Mouse (Mus musculus) CH12.LX (cell line): Measurements from ENCODE around the gene Gm20388. TPM values are rescaled to one million over a fixed set of nuclear protein-coding genes. Genes with fewer than 3 reads are reported as not detected.

ENCODE experiments used
- DNase-seq: peaks from one replicate; pipeline ENCODE4 v3.0.0-alpha.2; 2013; ENCODE audit errors: extremely low read depth
- H3K27ac ChIP-seq: 2 replicates; pipeline ENCODE4 v1.5.1; 2012; ENCODE audit warnings: low read depth, mild to moderate bottlenecking, control low read depth, moderate library complexity; ENCODE audit not compliant: insufficient read depth
- H3K27me3 ChIP-seq: replicated peaks from 2 replicates; pipeline ENCODE3; 2012; ENCODE audit warnings: inconsistent platforms
- H3K36me3 ChIP-seq, 2 experiments: replicated peaks in 1 of 2; 2 replicates each; pipeline versions ENCODE3 to v1.6.1; 2012; ENCODE audit warnings: inconsistent platforms in 1 of 2, low read length in 1 of 2, mild to moderate bottlenecking in 1 of 2, mixed read lengths in 1 of 2, moderate library complexity in 1 of 2; ENCODE audit not compliant: control insufficient read depth in 1 of 2, insufficient read depth in 1 of 2
- H3K4me1 ChIP-seq, 2 experiments: 2 replicates each; pipeline ENCODE4 v1.6.1; 2012; ENCODE audit warnings: inconsistent platforms in 1 of 2, moderate library complexity in 1 of 2; ENCODE audit not compliant: insufficient read depth in 2 of 2, control insufficient read depth in 1 of 2
- H3K4me2 ChIP-seq: 2 replicates; pipeline ENCODE4 v1.6.1; 2012; ENCODE audit warnings: low read depth, mild to moderate bottlenecking, control low read depth; ENCODE audit not compliant: poor library complexity, insufficient read depth, severe bottlenecking
- H3K4me3 ChIP-seq, 3 experiments: fragments of 150-350 bp in 1 of 3; sonication (generic) in 1 of 3; replicated peaks in 1 of 3; 2 replicates each; pipeline versions ENCODE3 to v1.5.1; 2011 to 2012; ENCODE audit warnings: low read depth in 2 of 3, low read length in 2 of 3, mild to moderate bottlenecking in 2 of 3, moderate library complexity in 2 of 3, control low read depth in 1 of 3, improper control_type of control experiment in 1 of 3, inconsistent platforms in 1 of 3, mixed read lengths in 1 of 3; ENCODE audit not compliant: poor library complexity in 1 of 3
- H3K79me2 ChIP-seq: replicated peaks from 2 replicates; pipeline ENCODE4 v1.6.1; 2012; ENCODE audit warnings: mild to moderate bottlenecking, moderate library complexity; ENCODE audit not compliant: control insufficient read depth, poor library complexity, insufficient read depth, severe bottlenecking; ENCODE audit errors: extremely low read depth
- H3K9ac ChIP-seq: 2 replicates; pipeline ENCODE4 v1.6.1; 2012; ENCODE audit warnings: low read depth, mild to moderate bottlenecking, control low read depth, moderate library complexity; ENCODE audit not compliant: insufficient read depth
- H3K9me3 ChIP-seq: replicated peaks from 2 replicates; pipeline ENCODE3; 2012; ENCODE audit warnings: low read length, inconsistent platforms, mixed read lengths
- CHD2 ChIP-seq: IDR thresholded peaks from 2 replicates; pipeline ENCODE4 v1.6.1; 2011; ENCODE audit warnings: low read length, improper control_type of control experiment
- CTCF ChIP-seq, 2 experiments: IDR thresholded peaks in 1 of 2; conservative IDR thresholded peaks in 1 of 2; 2 replicates each; pipeline ENCODE4 v1.5.1; 2011 to 2012; ENCODE audit warnings: low read depth in 2 of 2, low read length in 2 of 2, improper control_type of control experiment in 1 of 2, inconsistent platforms in 1 of 2, mild to moderate bottlenecking in 1 of 2, moderate library complexity in 1 of 2
- E2F4 ChIP-seq: IDR thresholded peaks from 2 replicates; pipeline ENCODE4 v1.6.1; 2011; ENCODE audit warnings: low read depth, low read length, improper control_type of control experiment; ENCODE audit not compliant: insufficient replicate concordance
- ELF1 ChIP-seq: IDR thresholded peaks from 2 replicates; pipeline ENCODE4 v1.6.1; 2014; ENCODE audit warnings: low read depth, mild to moderate bottlenecking, inconsistent platforms, low read length, improper control_type of control experiment
- EP300 ChIP-seq: IDR thresholded peaks from 2 replicates; pipeline ENCODE4 v1.6.1; 2011; ENCODE audit warnings: low read length, improper control_type of control experiment
- ETS1 ChIP-seq: conservative IDR thresholded peaks from 2 replicates; pipeline ENCODE4 v1.6.1; 2012; ENCODE audit warnings: low read depth, mild to moderate bottlenecking, inconsistent platforms, low read length, improper control_type of control experiment, moderate library complexity
- HCFC1 ChIP-seq: IDR thresholded peaks from 2 replicates; pipeline ENCODE4 v1.6.1; 2012; ENCODE audit warnings: low read depth, mild to moderate bottlenecking, inconsistent platforms, low read length, improper control_type of control experiment
- IRF4 ChIP-seq: IDR thresholded peaks from 2 replicates; pipeline ENCODE4 v1.6.1; 2014; ENCODE audit warnings: low read depth, mild to moderate bottlenecking, inconsistent platforms, low read length, improper control_type of control experiment
- JUN ChIP-seq: IDR thresholded peaks from 2 replicates; pipeline ENCODE4 v1.6.1; 2011; ENCODE audit warnings: low read depth, mild to moderate bottlenecking, low read length, improper control_type of control experiment, moderate library complexity; ENCODE audit not compliant: insufficient read depth
- JUND ChIP-seq: conservative IDR thresholded peaks from 2 replicates; pipeline ENCODE4 v1.6.1; 2011; ENCODE audit warnings: low read depth, low read length, improper control_type of control experiment
- KAT2A ChIP-seq: IDR thresholded peaks from 2 replicates; pipeline ENCODE4 v1.6.1; 2012; ENCODE audit warnings: low read length, improper control_type of control experiment, inconsistent platforms; ENCODE audit not compliant: insufficient replicate concordance
- MAFK ChIP-seq: IDR thresholded peaks from 2 replicates; pipeline ENCODE4 v1.6.1; 2011; ENCODE audit warnings: low read length, improper control_type of control experiment; ENCODE audit not compliant: insufficient replicate concordance
- MAZ ChIP-seq: IDR thresholded peaks from 2 replicates; pipeline ENCODE4 v1.6.1; 2012; ENCODE audit warnings: low read depth, mild to moderate bottlenecking, inconsistent platforms, low read length, improper control_type of control experiment, moderate library complexity
- MEF2A ChIP-seq: IDR thresholded peaks from 2 replicates; pipeline ENCODE4 v1.6.1; 2014; ENCODE audit warnings: low read depth, mild to moderate bottlenecking, inconsistent platforms, low read length, improper control_type of control experiment, borderline replicate concordance
- MXI1 ChIP-seq: IDR thresholded peaks from 2 replicates; pipeline ENCODE4 v1.6.1; 2011; ENCODE audit warnings: mild to moderate bottlenecking, low read depth, low read length, improper control_type of control experiment
- MYC ChIP-seq: IDR thresholded peaks from 2 replicates; pipeline ENCODE4 v1.6.1; 2011; ENCODE audit warnings: low read depth, mild to moderate bottlenecking, improper control_type of control experiment, low read length
- NELFE ChIP-seq: IDR thresholded peaks from 2 replicates; pipeline ENCODE4 v1.6.1; 2011; ENCODE audit warnings: low read depth, low read length, improper control_type of control experiment
- POLR2A ChIP-seq: IDR thresholded peaks from 2 replicates; pipeline ENCODE4 v1.6.1; 2011; ENCODE audit warnings: low read depth, mild to moderate bottlenecking, improper control_type of control experiment, low read length
- POLR2AphosphoS2 ChIP-seq: IDR thresholded peaks from 2 replicates; pipeline ENCODE4 v1.6.1; 2011; ENCODE audit warnings: low read depth, low read length, improper control_type of control experiment
- RAD21 ChIP-seq: IDR thresholded peaks from 2 replicates; pipeline ENCODE4 v1.6.1; 2011; ENCODE audit warnings: low read depth, mild to moderate bottlenecking, low read length, improper control_type of control experiment, moderate library complexity
- RCOR1 ChIP-seq: conservative IDR thresholded peaks from 2 replicates; pipeline ENCODE4 v1.6.1; 2012; ENCODE audit warnings: low read depth, mild to moderate bottlenecking, inconsistent platforms, low read length, improper control_type of control experiment
- SIN3A ChIP-seq: IDR thresholded peaks from 2 replicates; pipeline ENCODE4 v1.6.1; 2012; ENCODE audit warnings: low read length, improper control_type of control experiment, inconsistent platforms
- TCF12 ChIP-seq: IDR thresholded peaks from 2 replicates; pipeline ENCODE4 v1.6.1; 2014; ENCODE audit warnings: low read depth, mild to moderate bottlenecking, inconsistent platforms, low read length, improper control_type of control experiment
- UBTF ChIP-seq: IDR thresholded peaks from 2 replicates; pipeline ENCODE4 v1.6.1; 2012; ENCODE audit warnings: low read depth, mild to moderate bottlenecking, inconsistent platforms, low read length, improper control_type of control experiment, moderate library complexity
- USF2 ChIP-seq: conservative IDR thresholded peaks from 2 replicates; pipeline ENCODE4 v1.6.1; 2011; ENCODE audit warnings: low read depth, low read length, improper control_type of control experiment
- dilution Hi-C: fragments of 300-500 bp; cut with MboI; formaldehyde crosslinking; loops from 2 replicates; pipeline ENCODE4 v1.14.3; 2020; ENCODE audit warnings: low sequenced_read_pairs; ENCODE audit not compliant: extremely low pct_unique_long_range_greater_than_20kb, extremely low pct_ligation_motif_present
- in situ Hi-C: fragments of 300-500 bp; cut with MboI; formaldehyde crosslinking; loops from 3 replicates; pipeline ENCODE4 v1.14.3; 2019; ENCODE audit warnings: low sequenced_read_pairs, low pct_ligation_motif_present, low pct_unique_long_range_greater_than_20kb, mixed read lengths
- polyA plus RNA-seq: library from polyadenylated mRNA; unstranded; fragments of >175 nt; gene quantifications from 2 replicates; pipeline ENCODE4 v1.2.1, GENCODE M21; 2012; ENCODE audit warnings: low read depth; ENCODE audit not compliant: insufficient read length
- total RNA-seq, 2 experiments: library from RNA; depleted of rRNA; stranded (reverse); fragments of 300-350 nt in 1 of 2; fragments of >200 nt in 1 of 2; gene quantifications; 2 replicates each; pipeline ENCODE4 v1.2.3; 2012 to 2014

The Gm20388 gene
- total and polyA plus RNA-seq, 3 experiments = 14.8 to 26.3 (median 22.2) TPM

GRCm38 (mm10) chr8:123278445-123278844 is 3367.8 kb downstream of the Gm20388 start:
- no peak overlapping the region for H3K9ac ChIP-seq
- no peak for TF ChIP-seq ETS1
- TF ChIP-seq RAD21 = no peak
- TF ChIP-seq POLR2A = no peak
- no peak for TF ChIP-seq POLR2AphosphoS2
- no peak for TF ChIP-seq JUND
- no peak for TF ChIP-seq TCF12
- no peak for TF ChIP-seq EP300
- no peak for TF ChIP-seq RCOR1
- TF ChIP-seq MEF2A = no peak
- TF ChIP-seq HCFC1 = no peak
- TF ChIP-seq ELF1 = no peak
- TF ChIP-seq E2F4 = no peak
- TF ChIP-seq MAZ = no peak
- no peak for TF ChIP-seq JUN
- no peaks in the 10 kb centered on the region for H3K79me2 ChIP-seq
- in situ Hi-C loops = no loop called here
- H3K36me3 ChIP-seq = peaks cover 52 to 88% of the 10 kb centered on the region in 2 experiments
- H3K4me2 ChIP-seq = no peak overlapping the region
- H3K27me3 ChIP-seq = no peaks in the 10 kb centered on the region
- no peaks in the 10 kb centered on the region for H3K9me3 ChIP-seq
- no peak for DNase-seq
- no peak overlapping the region for H3K27ac ChIP-seq
- no peak overlapping the region for H3K4me3 ChIP-seq
- dilution Hi-C loops = no loop called here
- peaks cover 0 to 12% of the 10 kb centered on the region in 2 experiments; a peak in 2 of 4 replicates for H3K4me1 ChIP-seq

- no peak for TF ChIP-seq IRF4
- no peak for TF ChIP-seq NELFE
- no peak for TF ChIP-seq CHD2
- TF ChIP-seq EP300 = no peak
- TF ChIP-seq HCFC1 = no peak
- no peak for TF ChIP-seq MXI1
- no peak for TF ChIP-seq RCOR1
- no peak for TF ChIP-seq KAT2A
- no peak for TF ChIP-seq MYC
- TF ChIP-seq UBTF = no peak
- TF ChIP-seq POLR2A = no peak
- TF ChIP-seq JUND = no peak
- TF ChIP-seq USF2 = no peak
- no peak for TF ChIP-seq SIN3A
- TF ChIP-seq MAFK = no peak
- no peak for TF ChIP-seq JUN
- no peak for TF ChIP-seq CTCF (conservative IDR thresholded peaks at IDR 0.05 in 1 of 2, IDR thresholded peaks at IDR 0.05 in 1 of 2; ENCODE audit: low read depth in 2 of 2, low read length in 2 of 2)
- TF ChIP-seq E2F4 = no peak
- Histone ChIP-seq H3K27ac (no peak overlapping the region), H3K27me3 (no peaks in the 10 kb centered on the region), H3K4me2 (no peak overlapping the region), H3K9me3 (no peaks in the 10 kb centered on the region), H3K4me3 (no peak overlapping the region), H3K9ac (no peak overlapping the region), H3K79me2 (no peaks in the 10 kb centered on the region), H3K36me3 (peaks cover 43 to 81% of the 10 kb centered on the region in 2 experiments), H3K4me1 (peaks cover 9 to 23% of the 10 kb centered on the region in 2 experiments)
- in situ Hi-C loops (no loop called here), dilution Hi-C loops (no loop called here)
- no peak for DNase-seq
Observed at GRCm38 (mm10) chr8:123279828-123280227, 3369.2 kb downstream of the Gm20388 start.
